Mouse (Mus musculus) kidney, postnatal 0 days (tissue): ENCODE measurements around the gene Pcolce. TPM values are rescaled to one million over a fixed set of nuclear protein-coding genes. Genes with fewer than 3 reads are reported as not detected.

Experiments
- ATAC-seq: fragments of 200-750 bp; cut with Nextera tagmentation; replicated peaks from 2 replicates; pipeline ENCODE4 v1.8.0; 2017; ENCODE audit warnings: low read depth, moderate number of reproducible peaks, moderate TSS enrichment, moderate library complexity; ENCODE audit not compliant: low FRiP score
- DNase-seq: peaks from one replicate; pipeline ENCODE4 v3.0.0-alpha.2; 2016; ENCODE audit warnings: low spot score
- H3K27ac ChIP-seq: fragments of 300-500 bp; sonication (generic); 2 replicates; pipeline ENCODE4 v1.5.1; 2014; ENCODE audit warnings: mild to moderate bottlenecking
- H3K27me3 ChIP-seq: fragments of 300-500 bp; sonication (generic); 2 replicates; pipeline ENCODE4 v1.6.1; 2014; ENCODE audit warnings: low read length, mixed read lengths; ENCODE audit not compliant: insufficient read depth
- H3K36me3 ChIP-seq: fragments of 300-500 bp; sonication (generic); 2 replicates; pipeline ENCODE4 v1.6.1; 2014; ENCODE audit warnings: low read length, mixed read lengths; ENCODE audit not compliant: insufficient read depth
- H3K4me1 ChIP-seq: fragments of 300-500 bp; sonication (generic); replicated peaks from 2 replicates; pipeline ENCODE4 v1.6.1; 2014; ENCODE audit warnings: antibody characterized with exemption, low read length, mixed read lengths; ENCODE audit not compliant: insufficient read depth
- H3K4me2 ChIP-seq: fragments of 300-500 bp; sonication (generic); 2 replicates; pipeline ENCODE4 v1.6.1; 2014; ENCODE audit warnings: mild to moderate bottlenecking, low read length, moderate library complexity, mixed read lengths
- H3K4me3 ChIP-seq: fragments of 300-500 bp; sonication (generic); replicated peaks from 2 replicates; pipeline ENCODE4 v1.5.1; 2014; ENCODE audit warnings: low read depth, low read length
- H3K9ac ChIP-seq: fragments of 300-500 bp; sonication (generic); 2 replicates; pipeline ENCODE4 v1.6.1; 2014; ENCODE audit warnings: low read depth, low read length
- H3K9me3 ChIP-seq: fragments of 300-500 bp; sonication (generic); replicated peaks from 2 replicates; pipeline ENCODE4 v1.6.1; 2016; ENCODE audit warnings: low read length, inconsistent platforms, mixed read lengths
- CTCF ChIP-seq: IDR thresholded peaks from 2 replicates; pipeline ENCODE4 v1.5.1; 2016; ENCODE audit warnings: antibody characterized with exemption, low read depth, mild to moderate bottlenecking, moderate library complexity
- WGBS: fragments of 180-500 bp; shearing (Covaris S2); extraction: QIAGEN DNeasy Blood & Tissue Kit; methylation state at CpG from one replicate; pipeline ENCODE4 v1.1.7; 2014; 5-methylcytosine and 5-hydroxymethylcytosine counted together
- polyA plus RNA-seq: library from polyadenylated mRNA; unstranded; fragments of >200 nt; fragmentation: Nextera tagmentation; extraction: Ambion mirVana; gene quantifications from 2 replicates; pipeline ENCODE4 v1.2.1, GENCODE M21; 2015

The Pcolce gene
- polyA plus RNA-seq, 1 experiment from 2014 or later, result 120 TPM

DNA sequence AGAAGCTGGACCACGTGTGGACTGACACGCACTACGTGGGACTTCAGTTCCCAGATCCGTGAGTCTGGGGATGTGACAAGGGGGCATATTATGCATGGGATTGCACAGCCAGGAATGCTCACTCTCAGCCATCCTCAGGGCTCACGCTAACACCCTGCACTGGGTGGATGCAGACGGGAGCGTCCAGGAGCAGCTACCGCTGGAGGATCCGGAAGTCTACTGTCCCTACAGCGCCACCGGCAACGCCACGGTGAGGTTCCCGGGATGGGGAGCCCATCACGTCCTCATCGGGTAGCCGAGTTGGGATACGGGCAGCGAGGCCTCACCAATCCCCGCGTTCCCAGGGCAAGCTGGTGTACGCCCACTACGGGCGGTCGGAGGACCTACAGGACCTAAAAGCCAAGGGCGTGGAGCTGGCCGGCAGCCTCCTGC, 39.1 kb downstream of the Pcolce start:
- Histone ChIP-seq H3K9ac (no peak overlapping the region), H3K4me2 (peak overlapping the region; percentile 49), H3K4me1 (peaks cover 5% of the 10 kb centered on the region; the same call in 1 of the 2 replicates), H3K4me3 (0 out of 2 replicates have a peak overlapping the region, but pooled peaks have one; percentile 13), H3K27ac (no peak overlapping the region), H3K36me3 (no peaks in the 10 kb centered on the region), H3K27me3 (no peaks in the 10 kb centered on the region), H3K9me3 (no peaks in the 10 kb centered on the region)
- peak; percentile 48 for TF ChIP-seq CTCF
- ATAC-seq (no peak; the same call in 1 of the 2 replicates), DNase-seq (peak; percentile 18)
- WGBS, result 4% methylated on average over 27 of the region's 27 CpGs

DNA sequence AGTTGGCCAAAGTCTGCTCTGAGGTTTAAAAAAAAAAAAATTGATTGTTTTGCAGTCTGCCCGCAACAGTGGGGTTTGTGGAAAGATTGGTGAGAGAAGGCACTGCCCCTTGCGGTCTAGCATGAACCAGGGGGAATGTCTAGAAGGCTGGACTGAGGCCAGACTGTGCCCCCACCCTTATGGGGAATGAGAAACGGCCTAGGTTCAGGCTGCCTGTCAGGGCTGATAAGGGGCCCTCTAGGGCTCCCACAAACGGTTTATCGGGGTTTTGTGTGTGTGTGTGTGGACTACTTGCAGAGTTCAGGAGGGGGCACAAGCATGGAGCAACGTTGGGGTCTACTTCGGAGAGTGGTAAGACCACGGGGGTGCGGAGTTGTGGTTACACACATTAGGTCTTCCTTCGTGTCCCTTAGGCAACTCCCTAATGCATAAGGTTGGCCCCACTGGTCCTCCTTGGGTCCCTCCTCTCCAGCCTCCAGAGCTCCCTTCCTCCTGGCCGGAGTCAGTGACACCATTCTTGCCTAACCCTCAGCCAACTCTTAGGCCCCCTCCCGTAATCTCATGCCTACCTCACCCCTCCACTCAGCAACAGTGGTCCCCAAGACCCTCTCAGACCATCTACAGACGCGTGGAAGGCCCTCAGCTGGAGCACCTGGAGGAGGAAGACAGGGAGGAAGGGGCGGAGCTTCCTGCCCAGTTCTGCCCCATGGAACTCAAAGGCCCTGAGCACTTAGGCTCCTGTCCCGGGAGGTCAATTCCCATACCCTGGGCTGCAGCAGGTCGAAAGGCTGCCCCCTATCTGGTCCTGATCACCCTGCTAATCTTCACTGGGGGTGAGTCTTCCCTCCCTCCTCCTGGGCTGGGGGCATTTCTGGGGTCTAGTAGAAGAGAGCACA, 42.6 kb downstream of the Pcolce start:
- Histone ChIP-seq H3K27me3 (no peaks in the 10 kb centered on the region), H3K4me1 (peaks cover 5% of the 10 kb centered on the region; the same call in 1 of the 2 replicates), H3K36me3 (no peaks in the 10 kb centered on the region), H3K4me3 (no peak overlapping the region), H3K9me3 (no peaks in the 10 kb centered on the region), H3K27ac (no peak overlapping the region), H3K4me2 (no peak overlapping the region), H3K9ac (no peak overlapping the region)
- DNase-seq, result no peak
- no peak for ATAC-seq
- no peak for TF ChIP-seq CTCF
- WGBS, result 80% methylated on average over 17 of the region's 17 CpGs

- TF ChIP-seq CTCF, result no peak
- Histone ChIP-seq H3K4me2 (no peak overlapping the region), H3K4me1 (peaks cover 5% of the 10 kb centered on the region; the same call in 1 of the 2 replicates), H3K4me3 (no peak overlapping the region), H3K9ac (no peak overlapping the region), H3K36me3 (no peaks in the 10 kb centered on the region), H3K27ac (no peak overlapping the region), H3K27me3 (no peaks in the 10 kb centered on the region), H3K9me3 (no peaks in the 10 kb centered on the region)
- 42% methylated on average over 7 of the region's 7 CpGs for WGBS
- DNase-seq (no peak), ATAC-seq (no peak)
These were observed 43.4 kb downstream of the Pcolce start for GRCm38 (mm10) chr5:137570181-137570580.

DNA sequence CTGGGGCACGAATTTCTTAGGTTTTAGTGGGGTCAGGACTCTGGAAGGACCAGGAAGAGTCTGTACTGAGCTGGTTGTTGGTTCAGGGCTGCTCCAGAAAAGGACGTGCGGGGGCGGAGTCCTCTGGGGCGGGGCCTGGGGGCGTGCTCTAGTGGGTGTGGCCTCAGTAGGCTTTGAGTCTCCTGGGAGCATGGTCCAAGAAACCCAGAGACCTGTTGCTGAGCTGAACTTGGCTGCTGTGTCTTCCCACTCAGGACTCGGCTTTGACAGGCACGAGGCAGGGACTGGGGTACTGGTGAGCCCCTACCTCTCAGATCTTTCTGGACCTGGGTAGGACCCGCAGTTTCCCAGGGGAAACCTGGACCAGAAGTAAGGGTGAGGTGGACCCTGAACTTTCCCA, 43.9 kb downstream of the Pcolce start, which contains the start of gene Tfr2:
TSS of gene Tfr2 (plus strand) at position 176 of the 400 bp plus-strand sequence.
- 30% methylated on average over 9 of the region's 9 CpGs for WGBS
- H3K9me3 ChIP-seq, result no peaks in the 10 kb centered on the region
- H3K4me1 ChIP-seq, result peaks cover 5% of the 10 kb centered on the region; the same call in 1 of the 2 replicates
- no peak within 1 kb of the TSS for H3K9ac ChIP-seq
- H3K27ac ChIP-seq, result no peak within 1 kb of the TSS
- ATAC-seq (no peak), DNase-seq (peak; percentile 39)
- TF ChIP-seq CTCF, result no peak
- no peak within 1 kb of the TSS for H3K4me2 ChIP-seq
- no peak within 1 kb of the TSS for H3K4me3 ChIP-seq
- no peaks in the 10 kb centered on the region for H3K36me3 ChIP-seq
- H3K27me3 ChIP-seq, result no peaks in the 10 kb centered on the region

DNA sequence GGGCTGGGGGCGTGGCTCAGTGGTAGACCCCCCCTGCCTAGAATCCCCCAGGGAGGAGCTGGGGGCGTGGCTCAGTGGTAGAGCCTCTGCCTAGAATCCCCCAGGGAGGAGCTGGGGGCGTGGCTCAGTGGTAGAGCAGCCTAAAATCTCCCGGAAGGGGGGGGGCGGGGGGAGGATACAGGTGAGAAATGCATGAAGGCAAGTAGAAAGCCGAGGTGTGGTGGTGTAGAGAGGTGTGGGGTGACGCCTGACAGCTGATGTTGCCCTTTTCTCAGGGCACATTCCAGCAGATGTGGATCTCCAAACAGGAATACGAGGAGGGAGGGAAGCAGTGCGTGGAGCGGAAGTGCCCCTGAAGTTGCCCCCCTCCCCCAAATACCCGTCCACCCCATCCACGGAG, 44.6 kb downstream of the Pcolce start:
- 71% methylated on average over 12 of the region's 12 CpGs for WGBS
- ATAC-seq (no peak), DNase-seq (no peak)
- Histone ChIP-seq H3K9ac (no peak overlapping the region), H3K4me3 (no peak overlapping the region), H3K27ac (no peak overlapping the region), H3K36me3 (no peaks in the 10 kb centered on the region), H3K4me2 (no peak overlapping the region), H3K9me3 (no peaks in the 10 kb centered on the region), H3K27me3 (no peaks in the 10 kb centered on the region), H3K4me1 (no peaks in the 10 kb centered on the region)
- TF ChIP-seq CTCF, result no peak

- no peak overlapping the region for H3K4me3 ChIP-seq
- H3K36me3 ChIP-seq, result no peaks in the 10 kb centered on the region
- DNase-seq (no peak), ATAC-seq (no peak)
- H3K27me3 ChIP-seq, result no peaks in the 10 kb centered on the region
- no peaks in the 10 kb centered on the region for H3K9me3 ChIP-seq
- H3K4me1 ChIP-seq, result no peaks in the 10 kb centered on the region
- H3K4me2 ChIP-seq, result no peak overlapping the region
- H3K27ac ChIP-seq, result no peak overlapping the region
- no peak for TF ChIP-seq CTCF
- H3K9ac ChIP-seq, result no peak overlapping the region
- 79% methylated on average over 8 of the region's 8 CpGs for WGBS
These were observed 45.3 kb downstream of the Pcolce start for GRCm38 (mm10) chr5:137568223-137568798.
